Mouse (Mus musculus) liver, embryonic 15.5 days (tissue): ENCODE results near the gene Vmn1r194. TPM values are rescaled to one million over a fixed set of nuclear protein-coding genes. Genes with fewer than 3 reads are reported as not detected.
"Not testable (repeated sequence)": the region's sequence is repeated elsewhere in the genome, so short reads cannot be mapped to it uniquely, and the experiment has no call there.

Experiments
- ATAC-seq: fragments of 200-750 bp; cut with Nextera tagmentation; 2 replicates; pipeline ENCODE4 v1.8.0; 2017; ENCODE audit warnings: moderate number of reproducible peaks, mild to moderate bottlenecking, moderate library complexity; ENCODE audit not compliant: insufficient read depth
- H3K27ac ChIP-seq: fragments of 300-500 bp; sonication (generic); replicated peaks from 2 replicates; pipeline ENCODE4 v1.5.1; 2015; ENCODE audit warnings: mild to moderate bottlenecking, inconsistent platforms
- H3K27me3 ChIP-seq: fragments of 300-500 bp; sonication (generic); 2 replicates; pipeline ENCODE4 v1.6.1; 2015; ENCODE audit warnings: mild to moderate bottlenecking, inconsistent platforms
- H3K36me3 ChIP-seq: fragments of 300-500 bp; sonication (generic); replicated peaks from 2 replicates; pipeline ENCODE4 v1.6.1; 2015; ENCODE audit warnings: moderate library complexity, mild to moderate bottlenecking, inconsistent platforms
- H3K4me1 ChIP-seq: fragments of 300-500 bp; sonication (generic); replicated peaks from 2 replicates; pipeline ENCODE4 v1.6.1; 2015; ENCODE audit warnings: inconsistent platforms
- H3K4me2 ChIP-seq: fragments of 300-500 bp; sonication (generic); 2 replicates; pipeline ENCODE4 v1.6.1; 2015; ENCODE audit warnings: moderate library complexity, mild to moderate bottlenecking, inconsistent platforms
- H3K4me3 ChIP-seq: fragments of 300-500 bp; sonication (generic); replicated peaks from 2 replicates; pipeline ENCODE4 v1.5.1; 2015; ENCODE audit warnings: mild to moderate bottlenecking, inconsistent platforms
- H3K9ac ChIP-seq: fragments of 300-500 bp; sonication (generic); 2 replicates; pipeline ENCODE4 v1.6.1; 2015; ENCODE audit warnings: moderate library complexity, mild to moderate bottlenecking, inconsistent platforms
- H3K9me3 ChIP-seq: fragments of 300-500 bp; sonication (generic); replicated peaks from 2 replicates; pipeline ENCODE4 v1.6.1; 2016; ENCODE audit warnings: inconsistent platforms
- WGBS: fragments of 180-500 bp; shearing (Covaris S2); methylation state at CpG from one replicate; pipeline ENCODE4 v1.1.7; 2015; ENCODE audit warnings: mixed read lengths; ENCODE audit not compliant: insufficient replicate concordance; 5-methylcytosine and 5-hydroxymethylcytosine counted together
- microRNA-seq: library from miRNA; unstranded; fragments of <30 nt; microRNA quantifications from one replicate; pipeline ENCODE4, GENCODE M21; 2016
- polyA plus RNA-seq: library from polyadenylated mRNA; unstranded; fragments of >200 nt; fragmentation: Nextera tagmentation; extraction: Ambion mirVana; gene quantifications from 2 replicates; pipeline ENCODE4 v1.2.1, GENCODE M21; 2015

The Vmn1r194 gene
- polyA plus RNA-seq: not detected in 2 replicates

GRCm38 (mm10) chr13:22243915-22244314, at the start of gene Vmn1r194:
TSS of gene Vmn1r194 (plus strand) at chr13:22244215.
- H3K9ac ChIP-seq: no peak within 1 kb of the TSS
- H3K36me3 ChIP-seq: no peaks in the 10 kb centered on the region

GRCm38 (mm10) chr13:22223060-22223459, 21.0 kb upstream of the Vmn1r194 start, which contains the start of gene Vmn1r193:
TSS of gene Vmn1r193 (minus strand) at chr13:22223160.
- H3K9me3 ChIP-seq, H3K27ac ChIP-seq, ATAC-seq, H3K4me3 ChIP-seq, H3K4me1 ChIP-seq, H3K27me3 ChIP-seq, H3K4me2 ChIP-seq, H3K36me3 ChIP-seq, H3K9ac ChIP-seq: not testable (repeated sequence)
- WGBS: 45% methylated on average over 1 of the region's 1 CpGs

More at GRCm38 (mm10) chr13:22243915-22244314, at the start of gene Vmn1r194:
- H3K4me3 ChIP-seq: no peak within 1 kb of the TSS
- no peak within 1 kb of the TSS for H3K27ac ChIP-seq
- no peaks in the 10 kb centered on the region for H3K9me3 ChIP-seq
- no peak within 1 kb of the TSS for H3K4me2 ChIP-seq
- 30% methylated on average over 1 of the region's 1 CpGs for whole genome bisulfite sequencing
- no peak for ATAC-seq
- no peaks in the 10 kb centered on the region for H3K4me1 ChIP-seq
- no peaks in the 10 kb centered on the region for H3K27me3 ChIP-seq

- not testable (repeated sequence) for H3K4me1 ChIP-seq, H3K9me3 ChIP-seq, H3K27me3 ChIP-seq, H3K36me3 ChIP-seq, H3K4me3 ChIP-seq, H3K27ac ChIP-seq, H3K9ac ChIP-seq, H3K4me2 ChIP-seq, ATAC-seq
- WGBS: 73% methylated on average over 1 of the region's 1 CpGs
Measured at GRCm38 (mm10) chr13:22270222-22270621, 26.2 kb downstream of the Vmn1r194 start, which contains the start of gene Vmn1r195. TSS of gene Vmn1r195 (plus strand) at chr13:22270522.

GRCm38 (mm10) chr13:22271721-22272120, 27.7 kb downstream of the Vmn1r194 start:
- no peaks in the 10 kb centered on the region for H3K9me3 ChIP-seq
- H3K27ac ChIP-seq: no peak overlapping the region
- H3K9ac ChIP-seq: no peak overlapping the region
- 37% methylated on average over 2 of the region's 2 CpGs for WGBS
- no peak for ATAC-seq
- no peaks in the 10 kb centered on the region for H3K27me3 ChIP-seq
- H3K36me3 ChIP-seq: no peaks in the 10 kb centered on the region
- no peak overlapping the region for H3K4me2 ChIP-seq
- no peak overlapping the region for H3K4me3 ChIP-seq
- no peaks in the 10 kb centered on the region for H3K4me1 ChIP-seq

- Histone ChIP-seq H3K4me1 (no peaks in the 10 kb centered on the region), H3K9ac (no peak overlapping the region), H3K4me2 (no peak overlapping the region), H3K27me3 (no peaks in the 10 kb centered on the region), H3K9me3 (no peaks in the 10 kb centered on the region), H3K4me3 (no peak overlapping the region), H3K36me3 (no peaks in the 10 kb centered on the region), H3K27ac (no peak overlapping the region)
- ATAC-seq: no peak
- 42% methylated on average over 2 of the region's 2 CpGs for WGBS
Measured at GRCm38 (mm10) chr13:22284578-22284977, 40.6 kb downstream of the Vmn1r194 start.

GRCm38 (mm10) chr13:22289620-22290019, 45.6 kb downstream of the Vmn1r194 start, which contains the start of gene Vmn1r196:
TSS of gene Vmn1r196 (plus strand) at chr13:22289920.
- H3K4me3 ChIP-seq: no peak within 1 kb of the TSS
- no peak within 1 kb of the TSS for H3K27ac ChIP-seq
- ATAC-seq: no peak
- H3K4me2 ChIP-seq: no peak within 1 kb of the TSS
- H3K9ac ChIP-seq: no peak within 1 kb of the TSS
- H3K36me3 ChIP-seq: no peaks in the 10 kb centered on the region
- WGBS: 54% methylated on average over 2 of the region's 2 CpGs
- no peaks in the 10 kb centered on the region for H3K27me3 ChIP-seq
- no peaks in the 10 kb centered on the region for H3K4me1 ChIP-seq
- no peaks in the 10 kb centered on the region for H3K9me3 ChIP-seq

Small RNA genes lying within 50 kb of the gene (microRNA-seq; reads per million reads assigned to microRNA genes)
- gene Gm23282 (not detected), gene Gm25084 (not detected)

Other genes with a start within 250 kb of the Vmn1r194 start
- 0.62 and 1.0 TPM in 2 replicates for gene Prss16, start 234.5 kb upstream of the Vmn1r194 start, polyA plus RNA-seq
- 9.5 and 11.4 TPM in 2 replicates for gene Hist1h2ah, start 208.6 kb upstream of the Vmn1r194 start, polyA plus RNA-seq
- 4.4 and 5.4 TPM in 2 replicates for gene Hist1h2bk, start 208.3 kb upstream of the Vmn1r194 start, polyA plus RNA-seq
- gene Hist1h4i, start 202.9 kb upstream of the Vmn1r194 start, polyA plus RNA-seq: 40.8 and 42.0 TPM in 2 replicates
- gene Hist1h2ag, start 201.3 kb upstream of the Vmn1r194 start, polyA plus RNA-seq: 13.0 and 22.6 TPM in 2 replicates
- 17.5 and 18.4 TPM in 2 replicates for gene Hist1h2bj, start 201.0 kb upstream of the Vmn1r194 start, polyA plus RNA-seq
- gene Vmn1r188, start 159.8 kb upstream of the Vmn1r194 start, polyA plus RNA-seq: not detected in 2 replicates
- gene Vmn1r189, start 138.4 kb upstream of the Vmn1r194 start, polyA plus RNA-seq: not detected in 2 replicates
- gene Vmn1r191, start 60.2 kb upstream of the Vmn1r194 start, polyA plus RNA-seq: not detected in 2 replicates
- not detected in 2 replicates for gene Vmn1r192, start 53.1 kb upstream of the Vmn1r194 start, polyA plus RNA-seq
- not detected in 2 replicates for gene Vmn1r193, start 21.1 kb upstream of the Vmn1r194 start, polyA plus RNA-seq
- not detected in 2 replicates for gene Vmn1r195, start 26.3 kb downstream of the Vmn1r194 start, polyA plus RNA-seq
- not detected in 2 replicates for gene Vmn1r196, start 45.7 kb downstream of the Vmn1r194 start, polyA plus RNA-seq
- not detected in 2 replicates for gene Vmn1r197, start 80.4 kb downstream of the Vmn1r194 start, polyA plus RNA-seq
- not detected in 2 replicates for gene Vmn1r198, start 106.1 kb downstream of the Vmn1r194 start, polyA plus RNA-seq
- gene Vmn1r199, start 135.6 kb downstream of the Vmn1r194 start, polyA plus RNA-seq: not detected in 2 replicates
- gene Vmn1r200, start 146.2 kb downstream of the Vmn1r194 start, polyA plus RNA-seq: not detected in 2 replicates
- not detected in 2 replicates for gene Vmn1r201, start 227.7 kb downstream of the Vmn1r194 start, polyA plus RNA-seq